Mouse (Mus musculus): ENCODE results near the gene Tac4.

Tac4 gene

DNA sequence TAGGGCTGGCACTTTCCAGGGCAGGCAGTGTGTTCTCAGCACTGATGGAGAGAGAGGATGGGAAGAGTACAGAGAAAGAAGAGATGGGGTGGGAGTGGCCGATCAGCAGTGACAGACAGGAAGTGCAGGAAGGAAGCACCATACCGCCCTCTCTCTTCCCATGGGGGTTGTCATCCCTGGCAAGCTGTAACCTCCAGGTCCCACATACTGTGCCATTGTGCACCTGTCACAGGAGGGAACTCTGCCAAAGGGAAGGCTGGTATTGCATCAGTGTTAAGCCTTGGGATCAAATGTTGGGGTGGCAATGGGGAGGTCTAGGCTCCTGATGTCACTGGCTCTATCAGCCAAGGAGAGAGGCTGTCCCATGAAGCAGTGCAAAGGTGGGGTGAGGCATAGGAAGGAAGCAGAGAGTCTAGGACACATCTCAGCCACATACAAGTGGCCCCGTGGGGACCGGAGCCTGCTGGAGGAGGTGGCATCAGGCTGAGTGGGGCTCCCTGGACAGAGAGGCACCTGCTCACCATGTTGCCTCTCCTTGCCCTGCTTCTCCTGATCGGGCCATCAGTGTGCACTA, at the start of gene Tac4:
Gene Tac4 (plus strand): TSS at position 352 of the 574 bp plus-strand sequence.
- in situ Hi-C loops (cut with MboI, MseI): loop anchor here (5.0 kb wide), 1 partner anchor 41 kb away; no protein-coding TSS in a partner anchor

DNA sequence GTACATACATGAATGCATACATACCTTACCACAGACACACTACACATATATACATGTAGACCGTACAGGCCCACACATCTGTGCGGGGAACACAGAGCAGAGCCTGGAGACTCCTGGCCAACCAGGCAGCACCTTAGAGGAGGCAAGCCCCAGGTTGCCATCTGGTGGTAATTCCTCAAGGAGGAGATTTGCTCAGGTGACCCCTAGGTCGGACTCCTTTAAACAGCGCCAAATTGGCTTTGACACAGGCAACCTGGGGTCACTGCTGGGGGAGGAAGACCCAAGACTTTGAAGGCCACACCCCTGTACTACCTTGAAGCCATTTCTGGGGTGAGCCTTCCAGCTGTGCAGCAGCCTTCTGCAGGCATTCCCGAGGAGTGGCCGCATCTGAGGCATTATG, 47.7 kb upstream of the Tac4 start:
- in situ Hi-C loops (cut with MboI, MseI): no loop called here

DNA sequence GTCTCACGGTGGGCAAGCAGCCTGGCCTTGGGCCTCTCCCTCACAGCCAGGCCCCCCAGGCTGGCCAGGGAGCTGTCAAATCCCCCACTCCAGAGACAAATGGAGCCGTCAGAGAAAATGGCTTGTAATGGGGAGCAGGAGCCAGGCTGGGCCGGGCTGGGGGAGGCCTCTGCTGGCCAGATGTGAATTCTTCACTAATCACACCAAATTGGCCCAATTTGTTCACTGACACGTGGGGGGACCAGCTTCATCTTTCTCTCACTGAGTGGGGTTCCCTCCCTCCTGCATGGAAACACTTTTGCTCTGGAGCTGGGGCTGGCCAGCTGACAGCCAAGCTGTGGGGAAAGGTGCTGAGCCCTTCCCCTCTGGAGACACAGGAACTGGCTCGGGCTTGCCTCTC, 47.0 kb upstream of the Tac4 start:
- in situ Hi-C loops (cut with MboI, MseI): no loop called here

DNA sequence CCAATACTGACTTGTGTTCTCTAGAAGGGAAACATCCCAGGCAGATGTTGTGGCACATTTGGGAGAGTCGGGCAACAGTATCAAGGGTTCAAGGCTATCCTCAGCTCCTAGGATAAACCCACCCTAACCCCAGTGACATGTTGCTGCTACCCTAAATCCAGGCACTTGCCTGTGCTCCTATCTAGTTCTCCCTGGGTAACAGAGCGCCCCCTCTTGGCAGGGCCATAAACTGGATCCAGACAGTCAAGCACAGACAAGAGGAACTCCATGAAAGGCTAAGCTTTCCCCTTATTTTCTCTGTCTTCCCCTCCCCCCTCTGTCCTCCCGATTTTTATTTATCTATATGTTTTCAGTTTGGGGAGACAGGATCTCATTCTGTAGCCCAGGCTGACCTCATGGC, 45.1 kb upstream of the Tac4 start:
- in situ Hi-C loops (cut with MboI, MseI): no loop called here

DNA sequence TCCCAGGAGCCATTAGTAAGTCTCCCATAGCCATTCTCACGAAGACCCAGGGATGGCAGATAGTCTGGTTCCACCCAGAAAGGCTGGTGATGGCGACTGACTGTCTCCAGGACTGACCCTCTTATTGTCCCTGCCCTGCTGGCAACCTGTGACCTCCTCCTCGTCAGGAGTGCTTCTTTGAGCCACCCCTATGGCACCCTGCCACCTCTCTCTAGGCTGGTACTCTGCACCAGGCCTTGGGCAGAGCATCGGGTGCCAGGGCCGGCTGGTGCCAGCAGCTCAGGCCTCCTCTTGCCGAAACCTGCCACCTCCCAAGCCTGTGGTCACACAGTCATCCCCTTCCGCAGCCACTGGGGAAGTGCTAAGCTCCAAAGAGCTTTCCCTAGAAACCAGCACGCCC, 42.2 kb upstream of the Tac4 start:
- in situ Hi-C loops (cut with MboI, MseI): no loop called here

DNA sequence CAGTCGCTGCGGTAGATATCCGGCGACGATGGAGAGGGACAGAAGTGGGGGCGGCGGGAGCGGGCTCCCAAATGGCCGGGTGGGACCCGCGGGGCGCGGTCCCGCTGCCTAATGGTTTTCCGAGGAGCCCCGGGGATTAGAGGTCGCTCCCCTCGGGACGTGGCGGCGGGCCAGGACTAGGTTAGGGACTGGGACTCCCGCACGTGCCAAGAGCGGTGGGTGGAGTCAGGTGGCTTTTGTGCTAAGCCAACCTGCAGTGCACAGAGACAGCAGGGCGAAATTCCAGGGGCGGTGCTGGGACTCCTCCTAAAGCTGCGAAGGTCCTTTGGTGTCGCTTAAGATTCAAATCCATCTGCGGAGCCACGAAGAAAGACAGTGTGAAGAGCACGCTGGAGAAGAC, 37.9 kb upstream of the Tac4 start:
- in situ Hi-C loops (cut with MboI, MseI): no loop called here

DNA sequence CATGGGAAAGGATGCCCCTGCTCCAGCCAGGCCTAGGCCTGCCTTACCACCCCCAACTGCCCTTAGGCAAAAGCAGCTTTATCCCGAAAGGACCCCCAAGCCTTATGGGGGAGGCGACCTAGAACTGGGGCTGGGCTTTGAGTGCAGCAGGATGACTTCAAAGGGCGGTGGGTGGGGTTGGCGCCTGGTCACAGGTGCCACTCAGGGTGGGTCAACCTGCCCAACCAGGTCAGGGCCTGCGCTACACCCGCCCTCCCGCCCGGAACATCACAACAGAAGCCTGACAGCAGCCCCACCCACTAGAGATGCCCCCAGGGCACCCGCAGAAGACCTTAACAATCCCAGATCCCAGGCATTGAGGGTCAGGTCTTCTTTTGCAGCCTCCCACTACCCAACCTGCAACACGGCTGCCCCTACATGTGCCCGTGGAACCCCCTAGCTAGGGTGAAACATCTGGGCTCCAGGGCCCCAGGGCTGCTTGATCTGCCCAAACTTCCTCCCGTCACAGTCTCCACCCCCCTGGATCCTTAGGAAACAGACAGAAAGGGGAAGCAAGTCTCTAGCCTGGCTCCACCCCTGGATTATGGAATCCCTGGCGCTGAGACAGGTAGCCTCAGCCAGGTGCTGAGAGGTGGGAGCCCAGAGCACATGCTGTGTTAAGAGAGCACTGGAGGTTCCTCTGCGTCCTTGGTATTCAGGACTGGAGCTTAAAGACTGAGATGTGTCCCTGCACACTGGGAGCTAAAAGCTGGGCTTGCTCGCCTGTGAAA, 37.0 kb upstream of the Tac4 start:
- in situ Hi-C loops (cut with MboI, MseI): no loop called here

DNA sequence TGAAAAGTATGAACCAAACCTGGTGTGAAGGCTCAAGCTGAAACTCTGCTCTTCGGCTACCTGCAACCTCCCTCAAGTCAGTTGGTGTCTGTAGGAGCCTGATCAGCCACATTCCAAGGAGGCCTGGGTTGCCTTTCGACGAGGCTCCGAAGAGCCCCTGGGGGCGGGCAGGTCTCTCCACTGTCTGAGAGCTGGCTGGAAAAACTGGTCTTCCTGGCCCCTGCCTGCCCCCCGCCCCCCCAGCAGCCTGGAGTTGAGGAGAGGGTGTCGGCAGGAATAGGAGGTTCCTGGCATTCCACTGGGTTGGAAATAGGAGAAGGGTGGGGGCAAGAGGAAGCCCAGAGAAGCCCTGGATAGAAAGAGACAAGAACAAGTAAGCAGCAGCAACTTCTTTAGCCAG, 35.9 kb upstream of the Tac4 start:
- in situ Hi-C loops (cut with MboI, MseI): no loop called here

DNA sequence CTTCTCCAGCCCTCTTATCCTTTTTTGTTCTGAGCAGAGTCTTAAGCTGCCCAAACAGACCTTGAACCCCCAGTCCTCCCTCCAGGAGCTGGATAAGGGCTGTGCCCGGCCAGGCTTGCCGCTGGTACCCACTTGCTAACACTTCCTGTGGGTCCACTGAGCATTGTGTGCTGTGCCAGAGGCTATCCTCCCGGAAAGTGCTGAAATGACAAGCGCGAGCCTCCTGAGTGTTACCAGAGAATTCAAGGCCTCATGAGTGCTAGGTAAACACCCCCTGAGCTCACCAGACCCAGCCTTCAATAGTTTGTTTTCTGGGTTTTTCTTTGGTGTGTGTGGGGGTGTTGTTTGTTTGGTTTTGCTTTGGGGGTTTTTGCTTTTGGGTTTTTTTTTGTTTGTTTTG, 33.9 kb upstream of the Tac4 start:
- in situ Hi-C loops (cut with MboI, MseI): no loop called here

DNA sequence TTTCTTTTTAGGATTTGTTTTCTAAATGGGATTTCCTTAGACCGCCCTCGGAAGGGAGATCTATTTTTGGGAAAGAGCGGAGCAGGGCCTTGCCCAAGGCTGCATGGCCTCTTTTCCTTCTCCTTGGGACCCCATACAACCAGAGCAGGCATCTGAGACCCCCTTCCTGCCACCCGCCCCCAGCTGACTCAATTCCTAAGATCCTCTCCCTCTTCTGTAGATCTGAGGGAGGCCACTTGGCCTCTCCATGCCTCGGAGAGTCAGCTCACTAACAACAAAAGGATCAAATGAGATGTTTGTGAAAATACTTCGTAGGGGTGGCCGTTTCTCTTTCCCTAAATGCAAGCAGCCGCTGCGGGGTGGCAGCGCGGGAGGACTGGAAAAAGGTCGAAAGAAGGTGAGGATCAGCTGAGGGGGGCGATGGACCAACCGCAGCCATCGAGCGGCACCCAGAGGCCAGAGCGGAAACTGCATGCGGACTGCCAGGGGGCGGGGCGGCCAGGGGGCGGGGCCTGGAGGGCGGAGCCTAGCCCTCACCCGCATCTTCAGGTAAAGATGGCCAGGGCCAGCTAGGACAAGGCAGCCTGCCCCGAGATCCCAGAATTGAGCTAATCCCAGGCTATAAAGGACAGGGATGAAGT, 29.5 kb upstream of the Tac4 start:
- in situ Hi-C loops (cut with MboI, MseI): no loop called here

DNA sequence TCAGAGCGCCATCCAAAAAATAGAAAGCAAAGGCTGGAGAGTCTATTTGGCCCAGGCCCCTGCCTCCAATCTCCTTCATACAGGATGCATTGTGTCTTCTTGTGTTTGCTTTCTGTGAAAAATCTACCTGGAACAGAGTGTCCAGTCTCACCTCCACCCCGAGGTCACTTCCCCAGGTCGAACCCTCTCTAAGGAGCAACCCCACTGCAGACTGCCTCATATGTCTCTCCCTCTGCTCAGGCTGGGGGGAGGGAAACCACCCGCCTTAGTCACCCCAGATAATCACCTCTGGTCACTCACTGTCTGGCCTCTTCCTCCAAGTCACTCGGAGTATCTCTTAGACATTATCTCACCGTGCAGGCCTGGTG, 29.0 kb upstream of the Tac4 start:
- in situ Hi-C loops (cut with MboI, MseI): no loop called here

DNA sequence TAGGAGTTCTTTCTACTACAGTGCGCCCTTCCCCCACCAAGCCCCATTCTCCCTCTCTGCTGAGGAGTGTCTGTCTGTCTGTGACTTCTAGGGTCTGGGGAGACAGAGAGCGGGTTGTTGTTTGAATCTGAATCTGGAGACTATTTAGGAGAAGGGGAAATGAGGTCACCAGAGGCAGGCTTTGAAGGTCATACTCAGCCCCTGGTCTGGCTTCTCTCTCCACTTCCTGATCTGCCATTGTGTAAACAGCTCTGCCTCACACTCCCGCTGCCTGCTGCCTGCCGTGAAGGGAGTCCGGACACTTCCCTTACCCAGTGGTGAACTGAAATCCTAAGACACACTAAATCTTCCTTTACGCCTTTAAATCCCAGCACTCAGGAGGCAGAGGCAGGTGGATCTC, 22.9 kb upstream of the Tac4 start:
- in situ Hi-C loops (cut with MboI, MseI): loop anchor here (5.0 kb wide), 1 partner anchor 116 kb away; the partner anchor contains the start of gene Dlx3

DNA sequence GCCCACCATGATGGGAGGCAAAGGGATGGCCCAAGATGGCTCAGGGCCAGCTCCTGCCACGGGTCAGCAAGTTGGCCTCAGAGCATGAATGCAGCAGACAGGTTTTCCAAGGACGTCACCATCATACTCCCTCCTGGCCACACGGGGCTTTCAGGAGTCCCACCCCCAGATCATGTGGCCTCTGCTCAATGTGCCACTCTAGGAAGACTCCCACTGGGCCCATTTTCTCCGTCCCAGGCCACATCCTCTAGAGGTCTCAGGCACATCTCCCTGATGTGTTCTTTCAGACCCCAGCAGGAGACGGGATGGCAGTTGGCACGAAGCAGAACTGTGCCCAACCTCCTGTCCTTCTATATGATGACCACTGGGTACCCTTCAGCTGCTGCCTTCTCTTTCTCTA, 18.7 kb upstream of the Tac4 start:
- in situ Hi-C loops (cut with MboI, MseI): no loop called here

DNA sequence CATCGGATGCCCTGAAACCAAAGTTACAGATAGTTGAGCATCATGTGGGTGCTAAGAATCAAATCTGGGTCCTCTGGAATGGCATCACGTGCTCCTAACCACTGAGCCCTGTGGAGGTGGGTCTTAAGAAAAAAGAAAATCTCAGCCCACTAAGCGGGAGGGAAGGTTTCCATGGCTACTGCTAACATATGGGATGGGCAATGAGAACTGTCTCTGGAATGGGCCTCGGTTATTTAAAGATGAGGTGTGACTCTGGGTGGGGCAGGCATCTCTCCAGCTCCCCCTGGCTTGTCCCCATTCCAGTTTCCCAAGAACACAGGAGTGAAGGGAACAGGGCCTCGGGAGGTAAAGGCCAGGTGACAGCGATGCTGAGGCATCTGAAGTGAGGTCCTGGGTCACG, 15.9 kb upstream of the Tac4 start:
- in situ Hi-C loops (cut with MboI, MseI): no loop called here

DNA sequence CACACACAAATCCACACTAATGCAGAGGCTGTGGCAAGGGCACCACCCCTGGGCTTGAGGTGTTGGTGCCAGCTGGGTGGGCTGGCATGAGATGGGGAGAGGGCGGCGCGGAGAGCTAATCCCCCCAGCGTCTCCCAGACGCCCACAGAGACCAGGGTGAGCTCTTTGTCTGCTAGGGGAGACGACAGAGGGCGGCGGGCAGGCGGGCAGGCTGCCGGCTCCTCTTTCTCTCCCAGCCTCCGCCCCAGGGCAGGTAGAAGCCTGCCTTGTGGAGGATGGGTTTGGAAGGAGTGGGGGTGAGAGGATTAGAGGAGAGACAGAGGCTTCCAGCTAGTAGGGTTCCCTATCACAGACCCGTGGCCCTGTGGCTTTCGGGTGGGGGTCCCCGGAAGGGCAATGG, 14.3 kb upstream of the Tac4 start:
- in situ Hi-C loops (cut with MboI, MseI): no loop called here

DNA sequence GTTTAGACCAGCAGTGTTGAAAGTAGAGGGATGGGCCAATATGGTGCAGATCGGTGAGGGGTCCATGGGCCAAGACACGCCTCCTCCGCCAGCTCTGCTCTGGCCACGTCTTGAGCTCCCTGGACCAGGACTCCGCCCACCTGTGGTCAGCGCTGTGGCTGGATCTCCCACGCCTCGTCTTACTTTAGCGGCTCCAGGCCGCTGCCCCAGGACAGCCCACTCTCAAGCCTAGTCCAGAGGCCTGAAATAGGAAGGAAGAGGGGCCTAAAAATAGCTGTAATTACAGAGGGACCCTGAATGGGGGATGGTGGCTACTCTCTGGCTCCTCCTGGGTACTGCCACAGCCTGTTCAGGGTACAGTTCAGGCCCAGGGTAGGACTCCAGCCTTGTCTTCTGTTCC, 11.2 kb upstream of the Tac4 start:
- in situ Hi-C loops (cut with MboI, MseI): no loop called here

DNA sequence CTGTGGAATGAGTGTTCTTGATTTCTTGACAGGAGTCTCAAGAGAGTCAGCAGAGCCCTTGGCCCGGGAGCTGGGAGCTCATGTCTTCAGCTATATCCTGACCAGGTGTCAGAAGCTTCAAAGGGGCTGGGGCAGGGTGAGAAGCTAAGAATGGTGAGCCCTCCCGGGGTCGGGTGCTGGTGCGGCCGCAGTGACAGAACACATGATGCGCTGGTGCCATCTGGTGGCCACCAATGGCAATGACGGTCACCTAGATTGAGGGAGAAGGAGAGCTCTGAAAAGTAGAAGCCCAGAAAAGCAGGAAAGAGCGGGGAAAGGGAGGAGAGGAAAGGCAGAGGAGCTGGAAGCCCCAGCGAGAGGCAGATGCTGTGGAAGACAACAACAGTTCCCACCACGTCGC, 10.0 kb upstream of the Tac4 start:
- in situ Hi-C loops (cut with MboI, MseI): no loop called here

DNA sequence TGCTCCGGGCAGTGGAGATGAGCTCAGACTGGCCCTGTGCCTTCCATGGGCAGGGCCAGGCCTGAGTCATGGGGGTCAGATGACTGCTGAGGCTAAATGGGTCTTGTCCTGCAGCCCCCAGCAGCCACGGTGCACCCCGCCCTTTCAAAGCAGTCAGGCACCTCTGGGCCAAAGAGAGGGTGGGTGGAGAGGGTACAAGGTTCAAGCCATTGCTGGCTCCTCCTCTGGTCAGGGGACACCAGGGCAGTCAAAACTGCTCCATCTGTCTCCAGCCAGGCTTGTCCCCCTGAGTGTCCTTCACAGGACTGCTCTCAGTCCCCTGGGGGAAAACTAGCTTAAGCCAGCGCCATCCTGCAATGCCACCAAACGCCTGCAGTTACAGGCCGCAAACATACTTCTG, 9.2 kb upstream of the Tac4 start:
- in situ Hi-C loops (cut with MboI, MseI): no loop called here

DNA sequence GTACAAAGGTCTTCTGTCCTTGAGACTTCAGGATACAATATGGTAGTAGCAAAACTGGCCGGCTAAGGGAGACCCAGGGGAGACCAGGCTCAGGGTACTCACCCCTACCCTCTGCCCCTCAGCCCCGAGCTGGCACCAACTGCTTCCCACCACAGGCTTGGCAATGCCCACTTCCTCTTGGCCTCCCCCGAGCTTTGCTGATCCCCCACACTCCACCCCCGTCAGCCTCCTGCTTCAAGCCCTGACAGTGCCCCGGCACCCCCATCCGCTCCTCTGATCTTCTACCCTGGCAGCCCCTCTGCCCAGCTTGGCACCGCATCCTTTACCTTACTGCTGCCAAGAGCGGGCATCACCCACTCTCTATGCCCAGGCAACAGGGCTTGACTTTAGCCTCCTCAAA, 7.2 kb upstream of the Tac4 start:
- in situ Hi-C loops (cut with MboI, MseI): no loop called here

DNA sequence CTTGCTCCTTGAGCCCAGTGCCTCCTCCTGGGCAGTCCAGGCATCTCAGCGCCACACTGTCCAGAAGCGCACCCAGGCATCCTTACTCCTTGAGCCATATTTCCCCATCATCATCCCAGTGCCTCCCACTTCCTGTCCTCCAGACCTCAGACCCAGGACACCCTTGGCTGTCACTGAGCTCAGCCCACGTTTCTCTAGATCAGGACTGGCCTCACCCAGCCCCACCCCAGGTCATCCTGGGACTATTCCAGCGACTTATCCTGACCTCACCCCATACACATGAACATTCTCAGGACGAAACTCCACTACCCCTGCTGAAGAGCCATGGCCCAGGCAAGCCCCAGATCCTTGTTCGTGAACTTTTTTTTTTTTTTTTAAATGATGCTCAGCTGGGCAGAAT, 5.6 kb upstream of the Tac4 start:
- in situ Hi-C loops (cut with MboI, MseI): loop anchor here (5.0 kb wide), 1 partner anchor 267 kb away; no protein-coding TSS in a partner anchor

DNA sequence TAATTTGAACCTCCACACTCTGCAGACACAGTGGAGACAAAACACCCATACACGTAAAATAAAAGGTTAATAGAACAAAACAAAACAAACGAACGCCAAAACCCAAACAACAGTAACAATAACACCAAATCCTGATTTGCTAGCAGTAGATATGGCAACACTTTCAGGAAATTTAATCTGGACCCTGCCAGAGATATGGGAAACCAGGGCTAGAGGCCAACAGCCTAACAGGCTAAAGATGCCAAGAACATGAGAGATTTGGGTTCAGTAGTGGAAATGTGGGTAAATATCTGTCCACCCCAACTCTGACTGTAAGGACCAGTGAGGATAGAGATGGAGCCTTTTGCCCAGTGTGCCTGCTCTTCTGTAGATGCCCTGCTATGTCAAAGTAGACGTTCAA, 3.4 kb upstream of the Tac4 start:
- in situ Hi-C loops (cut with MboI, MseI): loop anchor here (5.0 kb wide), 1 partner anchor 264 kb away; no protein-coding TSS in a partner anchor

DNA sequence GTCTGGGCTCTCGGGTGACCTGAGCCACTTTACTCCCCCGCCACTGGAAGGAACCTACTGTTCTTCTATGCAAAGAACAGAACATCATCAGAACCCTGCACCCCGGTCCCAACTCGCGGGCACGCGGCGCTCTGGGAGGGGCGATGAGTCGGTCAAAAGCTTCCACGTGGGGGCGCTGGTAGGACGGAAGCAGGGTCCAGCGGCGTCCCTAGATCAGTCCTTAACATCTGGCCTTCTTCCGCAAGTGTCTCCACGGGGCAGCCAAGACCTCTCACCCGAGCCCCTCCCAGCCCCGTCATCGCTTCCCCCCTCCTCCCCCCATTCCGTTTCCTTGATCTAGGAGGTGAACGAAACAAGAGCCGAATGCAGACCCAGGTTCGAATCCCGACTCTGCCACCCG, 2.8 kb upstream of the Tac4 start:
- in situ Hi-C loops (cut with MboI, MseI): loop anchor here (5.0 kb wide), 1 partner anchor 264 kb away; no protein-coding TSS in a partner anchor
